Mouse (Mus musculus) limb, embryonic 11.5 days (tissue): ENCODE measurements at regions not wholly inside any gene's neighbourhood (a gene's known extent, or its start where the extent isn't known, plus 50 kb on each side); places are given as distances from the start of the nearest gene placed in this dataset.

Experiments
- ATAC-seq: fragments of 200-750 bp; cut with Nextera tagmentation; 2 replicates; pipeline ENCODE4 v1.8.0; 2017; ENCODE audit warnings: low read depth; ENCODE audit not compliant: insufficient number of reproducible peaks, low FRiP score, low TSS enrichment
- DNase-seq: peaks from one replicate; pipeline ENCODE4 v3.0.0-alpha.2; 2015; ENCODE audit warnings: low spot score
- H3K27ac ChIP-seq: fragments of 300-500 bp; sonication (generic); replicated peaks from 2 replicates; pipeline ENCODE4 v1.5.1; 2014; ENCODE audit warnings: low read depth, mild to moderate bottlenecking, low read length
- H3K27me3 ChIP-seq: fragments of 300-500 bp; sonication (generic); 2 replicates; pipeline ENCODE4 v1.6.1; 2014; ENCODE audit warnings: mild to moderate bottlenecking, low read length, mixed read lengths; ENCODE audit not compliant: control insufficient read depth, insufficient read depth
- H3K36me3 ChIP-seq: fragments of 300-500 bp; sonication (generic); 2 replicates; pipeline ENCODE4 v1.6.1; 2014; ENCODE audit warnings: mild to moderate bottlenecking, low read length, moderate library complexity, mixed read lengths; ENCODE audit not compliant: control insufficient read depth, insufficient read depth
- H3K4me1 ChIP-seq: fragments of 300-500 bp; sonication (generic); 2 replicates; pipeline ENCODE4 v1.6.1; 2014; ENCODE audit warnings: low read length, mixed read lengths; ENCODE audit not compliant: control insufficient read depth, insufficient read depth
- H3K4me2 ChIP-seq: fragments of 300-500 bp; sonication (generic); 2 replicates; pipeline ENCODE4 v1.6.1; 2014; ENCODE audit warnings: low read depth, mild to moderate bottlenecking, moderate library complexity; ENCODE audit not compliant: severe bottlenecking
- H3K4me3 ChIP-seq: fragments of 300-500 bp; sonication (generic); 2 replicates; pipeline ENCODE4 v1.5.1; 2014; ENCODE audit warnings: low read depth, low read length
- H3K9ac ChIP-seq: fragments of 300-500 bp; sonication (generic); 2 replicates; pipeline ENCODE4 v1.6.1; 2014; ENCODE audit warnings: mild to moderate bottlenecking, low read length
- H3K9me3 ChIP-seq: fragments of 300-500 bp; sonication (generic); 2 replicates; pipeline ENCODE4 v1.6.1; 2016; ENCODE audit warnings: low read length; ENCODE audit not compliant: control insufficient read depth
- WGBS: fragments of 180-500 bp; shearing (Covaris S2); extraction: QIAGEN DNeasy Blood & Tissue Kit; methylation state at CpG from one replicate; pipeline ENCODE4 v1.1.7; 2014; 5-methylcytosine and 5-hydroxymethylcytosine counted together

- H3K4me2 ChIP-seq, result no peak overlapping the region
- H3K4me1 ChIP-seq, result no peaks in the 10 kb centered on the region
- no peak overlapping the region for H3K27ac ChIP-seq
- no peaks in the 10 kb centered on the region for H3K36me3 ChIP-seq
- H3K9ac ChIP-seq, result no peak overlapping the region
- no peaks in the 10 kb centered on the region for H3K27me3 ChIP-seq
- WGBS, result 87% methylated on average over 2 of the region's 2 CpGs
- H3K4me3 ChIP-seq, result no peak overlapping the region
- no peak for DNase-seq
- no peaks in the 10 kb centered on the region for H3K9me3 ChIP-seq
- no peak for ATAC-seq
Measured at GRCm38 (mm10) chr13:39566491-39566890, 605.8 kb upstream of the Slc35b3 start.

- peak; percentile 39 for DNase-seq
- no peak overlapping the region for H3K4me3 ChIP-seq
- no peak for ATAC-seq
- WGBS, result 49% methylated on average over 14 of the region's 14 CpGs
- no peak overlapping the region for H3K9ac ChIP-seq
- no peaks in the 10 kb centered on the region for H3K36me3 ChIP-seq
- no peaks in the 10 kb centered on the region for H3K27me3 ChIP-seq
- H3K4me2 ChIP-seq, result no peak overlapping the region
- H3K27ac ChIP-seq, result no peak overlapping the region
- no peaks in the 10 kb centered on the region for H3K9me3 ChIP-seq
- H3K4me1 ChIP-seq, result peaks cover 7% of the 10 kb centered on the region; the same call in 1 of the 2 replicates
Measured at GRCm38 (mm10) chr13:39537724-39538440, 577.2 kb upstream of the Slc35b3 start.

DNA sequence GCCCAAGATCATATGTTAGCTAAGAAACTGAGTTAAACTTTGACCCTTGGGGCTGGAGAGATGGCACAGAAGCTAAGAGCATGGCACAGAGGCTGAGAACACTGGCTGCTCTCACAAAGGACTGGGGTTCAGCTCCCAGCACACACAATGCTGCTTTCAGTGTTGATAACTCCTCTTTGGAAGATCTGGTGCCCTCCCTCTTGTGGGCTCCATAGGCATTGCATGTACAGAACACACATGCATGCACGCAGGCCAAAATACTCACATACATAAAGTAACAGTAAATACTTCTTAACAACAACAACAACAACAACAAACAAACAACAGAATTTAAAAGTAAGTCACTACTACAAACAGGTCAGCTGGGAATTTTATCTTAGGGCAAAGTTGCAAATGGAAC is 565.8 kb upstream of the Slc35b3 start:
- H3K9ac ChIP-seq, result no peak overlapping the region
- H3K36me3 ChIP-seq, result no peaks in the 10 kb centered on the region
- ATAC-seq, result no peak
- H3K9me3 ChIP-seq, result no peaks in the 10 kb centered on the region
- H3K27ac ChIP-seq, result no peak overlapping the region
- no peak for DNase-seq
- 88% methylated on average over 1 of the region's 1 CpGs for WGBS
- no peaks in the 10 kb centered on the region for H3K4me1 ChIP-seq
- no peak overlapping the region for H3K4me2 ChIP-seq
- H3K27me3 ChIP-seq, result no peaks in the 10 kb centered on the region
- H3K4me3 ChIP-seq, result no peak overlapping the region

DNA sequence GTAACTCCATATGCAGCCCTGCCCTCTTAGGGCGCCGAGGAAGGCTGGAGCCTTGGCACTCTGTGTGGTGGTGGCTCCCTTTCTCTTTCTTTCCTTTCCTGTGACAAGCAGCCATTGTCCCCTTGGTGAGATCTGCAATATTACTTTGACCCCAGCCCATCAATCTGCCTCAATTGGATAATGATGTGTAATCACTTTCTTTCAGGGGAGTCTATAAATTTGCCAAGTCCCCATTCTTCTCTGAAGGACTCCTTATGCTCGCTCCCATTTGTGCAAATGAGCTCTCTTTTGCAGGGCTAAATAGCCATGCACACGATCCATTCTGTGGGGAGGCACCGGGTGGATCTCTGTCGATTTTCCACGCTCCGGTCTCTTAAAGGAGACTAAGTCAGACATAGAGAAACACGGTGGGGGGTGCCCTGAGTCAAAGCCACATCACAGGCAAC is 563.2 kb upstream of the Slc35b3 start:
- Histone ChIP-seq H3K27ac (no peak overlapping the region), H3K9ac (no peak overlapping the region), H3K27me3 (no peaks in the 10 kb centered on the region), H3K4me2 (no peak overlapping the region), H3K4me1 (no peaks in the 10 kb centered on the region), H3K4me3 (no peak overlapping the region), H3K9me3 (no peaks in the 10 kb centered on the region), H3K36me3 (no peaks in the 10 kb centered on the region)
- 49% methylated on average over 9 of the region's 9 CpGs for WGBS
- DNase-seq (no peak), ATAC-seq (no peak)

GRCm38 (mm10) chr13:39523246-39523850 is 562.7 kb upstream of the Slc35b3 start:
- Histone ChIP-seq H3K9me3 (no peaks in the 10 kb centered on the region), H3K9ac (no peak overlapping the region), H3K4me1 (no peaks in the 10 kb centered on the region), H3K36me3 (no peaks in the 10 kb centered on the region), H3K27me3 (no peaks in the 10 kb centered on the region), H3K4me2 (no peak overlapping the region), H3K4me3 (no peak overlapping the region), H3K27ac (no peak overlapping the region)
- 76% methylated on average over 5 of the region's 5 CpGs for WGBS
- ATAC-seq (no peak), DNase-seq (no peak)

DNA sequence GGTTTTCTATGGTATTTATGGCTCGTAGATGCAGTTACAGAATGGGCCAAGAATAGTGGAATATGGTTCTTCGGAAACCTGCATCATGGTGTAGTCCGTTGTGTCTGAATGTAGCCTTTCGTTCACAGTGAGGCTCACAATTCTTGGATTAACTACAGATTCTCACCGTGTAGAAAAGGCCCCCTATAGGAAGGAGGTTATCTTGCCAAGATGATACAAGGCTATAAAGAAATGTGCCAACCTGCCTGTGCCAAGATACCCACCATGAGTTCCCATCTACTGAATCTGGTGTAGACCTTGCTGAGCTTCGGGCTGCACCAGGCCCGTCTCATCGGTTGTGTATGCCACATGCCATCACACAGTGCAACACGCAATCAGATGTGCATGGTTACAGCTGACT is 560.2 kb upstream of the Slc35b3 start:
- H3K4me3 ChIP-seq, result no peak overlapping the region
- DNase-seq, result no peak
- H3K4me1 ChIP-seq, result no peaks in the 10 kb centered on the region
- no peak overlapping the region for H3K9ac ChIP-seq
- ATAC-seq, result no peak
- H3K27ac ChIP-seq, result no peak overlapping the region
- H3K27me3 ChIP-seq, result no peaks in the 10 kb centered on the region
- H3K36me3 ChIP-seq, result no peaks in the 10 kb centered on the region
- no peak overlapping the region for H3K4me2 ChIP-seq
- H3K9me3 ChIP-seq, result no peaks in the 10 kb centered on the region
- WGBS, result 92% methylated on average over 9 of the region's 9 CpGs

- H3K36me3 ChIP-seq, result no peaks in the 10 kb centered on the region
- no peaks in the 10 kb centered on the region for H3K4me1 ChIP-seq
- DNase-seq (no peak), ATAC-seq (no peak)
- H3K4me2 ChIP-seq, result no peak overlapping the region
- H3K9ac ChIP-seq, result no peak overlapping the region
- 55% methylated on average over 8 of the region's 8 CpGs for WGBS
- H3K9me3 ChIP-seq, result no peaks in the 10 kb centered on the region
- no peak overlapping the region for H3K4me3 ChIP-seq
- no peak overlapping the region for H3K27ac ChIP-seq
- no peaks in the 10 kb centered on the region for H3K27me3 ChIP-seq
Measured at GRCm38 (mm10) chr13:39516106-39516505, 555.4 kb upstream of the Slc35b3 start.

GRCm38 (mm10) chr13:39489806-39490205 is 529.1 kb upstream of the Slc35b3 start:
- no peak for ATAC-seq
- no peak for DNase-seq
- Histone ChIP-seq H3K9ac (no peak overlapping the region), H3K4me3 (no peak overlapping the region), H3K27me3 (no peaks in the 10 kb centered on the region), H3K36me3 (no peaks in the 10 kb centered on the region), H3K9me3 (no peaks in the 10 kb centered on the region), H3K27ac (no peak overlapping the region), H3K4me2 (no peak overlapping the region), H3K4me1 (no peaks in the 10 kb centered on the region)
- WGBS, result 77% methylated on average over 7 of the region's 7 CpGs
